Mouse (Mus musculus) olfactory bulb, adult 2 months (tissue): ENCODE results near the gene Uox.

Experiments
- CTCF ChIP-seq: fragments of 200-500 bp; IDR thresholded peaks from 2 replicates; pipeline ENCODE4 v1.5.1; 2012; ENCODE audit warnings: low read depth, mild to moderate bottlenecking, low read length, moderate library complexity; ENCODE audit not compliant: insufficient read depth
- POLR2A ChIP-seq: fragments of 200-500 bp; IDR thresholded peaks from 2 replicates; pipeline ENCODE4 v1.6.1; 2012; ENCODE audit warnings: mild to moderate bottlenecking, low read depth, low read length, moderate library complexity; ENCODE audit not compliant: insufficient read depth

GRCm38 (mm10) chr3:146599198-146599900 lies 29.1 kb downstream of the Uox start:
- no peak for TF ChIP-seq CTCF
- TF ChIP-seq POLR2A, result no peak
